Mouse (Mus musculus) midbrain, embryonic 13.5 days (tissue): ENCODE results near the gene Nrip1. TPM values are rescaled to one million over a fixed set of nuclear protein-coding genes. Genes with fewer than 3 reads are reported as not detected.
A peak's percentile ranks its signal among the peaks of the same experiment; 100 is the strongest.
"Not testable (repeated sequence)": the region's sequence is repeated elsewhere in the genome, so short reads cannot be mapped to it uniquely, and the experiment has no call there.

Source experiments
- ATAC-seq: fragments of 200-750 bp; cut with Nextera tagmentation; 2 replicates; pipeline ENCODE4 v1.8.0; 2017; ENCODE audit warnings: mild to moderate bottlenecking, moderate TSS enrichment, moderate library complexity
- H3K27ac ChIP-seq: fragments of 300-500 bp; sonication (generic); 2 replicates; pipeline ENCODE4 v1.5.1; 2015; ENCODE audit warnings: inconsistent platforms, mild to moderate bottlenecking, moderate library complexity
- H3K27me3 ChIP-seq: fragments of 300-500 bp; sonication (generic); 2 replicates; pipeline ENCODE4 v1.6.1; 2015; ENCODE audit warnings: mild to moderate bottlenecking, inconsistent platforms
- H3K36me3 ChIP-seq: fragments of 300-500 bp; sonication (generic); 2 replicates; pipeline ENCODE4 v1.6.1; 2015; ENCODE audit warnings: mild to moderate bottlenecking, inconsistent platforms
- H3K4me1 ChIP-seq: fragments of 300-500 bp; sonication (generic); replicated peaks from 2 replicates; pipeline ENCODE4 v1.6.1; 2015; ENCODE audit warnings: inconsistent platforms
- H3K4me2 ChIP-seq: fragments of 300-500 bp; sonication (generic); replicated peaks from 2 replicates; pipeline ENCODE4 v1.6.1; 2015; ENCODE audit warnings: moderate library complexity, mild to moderate bottlenecking, inconsistent platforms
- H3K4me3 ChIP-seq: fragments of 300-500 bp; sonication (generic); replicated peaks from 2 replicates; pipeline ENCODE4 v1.5.1; 2015; ENCODE audit warnings: mild to moderate bottlenecking, inconsistent platforms
- H3K9ac ChIP-seq: fragments of 300-500 bp; sonication (generic); replicated peaks from 2 replicates; pipeline ENCODE4 v1.6.1; 2015; ENCODE audit warnings: mild to moderate bottlenecking, inconsistent platforms
- H3K9me3 ChIP-seq: fragments of 300-500 bp; sonication (generic); 2 replicates; pipeline ENCODE4 v1.6.1; 2016; ENCODE audit warnings: mild to moderate bottlenecking, inconsistent platforms
- WGBS: fragments of 180-500 bp; shearing (Covaris S2); methylation state at CpG from one replicate; pipeline ENCODE4 v1.1.7; 2015; 5-methylcytosine and 5-hydroxymethylcytosine counted together
- polyA plus RNA-seq: library from polyadenylated mRNA; unstranded; fragments of >200 nt; fragmentation: Nextera tagmentation; extraction: Ambion mirVana; gene quantifications from 2 replicates; pipeline ENCODE4 v1.2.1, GENCODE M21; 2015

Nrip1 gene
- polyA plus RNA-seq, 1 experiment from 2014 or later: 30.1 TPM

- Histone ChIP-seq H3K9ac (no peak overlapping the region), H3K4me3 (no peak overlapping the region), H3K4me1 (no peaks in the 10 kb centered on the region), H3K9me3 (no peaks in the 10 kb centered on the region), H3K36me3 (no peaks in the 10 kb centered on the region), H3K27me3 (no peaks in the 10 kb centered on the region), H3K27ac (no peak overlapping the region), H3K4me2 (no peak overlapping the region)
- no peak for ATAC-seq
- 55% methylated on average over 7 of the region's 7 CpGs for WGBS
Measured at GRCm38 (mm10) chr16:76406897-76407296, 33.3 kb upstream of the Nrip1 start.

- Histone ChIP-seq H3K27me3 (no peaks in the 10 kb centered on the region), H3K4me3 (no peak overlapping the region), H3K27ac (no peak overlapping the region), H3K4me1 (no peaks in the 10 kb centered on the region), H3K4me2 (no peak overlapping the region), H3K36me3 (no peaks in the 10 kb centered on the region), H3K9me3 (no peaks in the 10 kb centered on the region), H3K9ac (no peak overlapping the region)
- no peak for ATAC-seq
- 92% methylated on average over 7 of the region's 7 CpGs for WGBS
Measured at GRCm38 (mm10) chr16:76406319-76406718, 32.7 kb upstream of the Nrip1 start.

- WGBS: 91% methylated on average over 24 of the region's 24 CpGs
- H3K36me3 ChIP-seq, H3K27ac ChIP-seq, H3K4me3 ChIP-seq, H3K9me3 ChIP-seq, H3K27me3 ChIP-seq, H3K9ac ChIP-seq, H3K4me2 ChIP-seq, ATAC-seq, H3K4me1 ChIP-seq: not testable (repeated sequence)
Measured at GRCm38 (mm10) chr16:76403305-76403704, 29.7 kb upstream of the Nrip1 start.

- H3K4me1 ChIP-seq: 0 out of 2 replicates have a peak, but pooled peaks cover 2% of the 10 kb centered on the region
- H3K27me3 ChIP-seq: no peaks in the 10 kb centered on the region
- no peak overlapping the region for H3K4me3 ChIP-seq
- no peak for ATAC-seq
- H3K9ac ChIP-seq: no peak overlapping the region
- H3K4me2 ChIP-seq: no peak overlapping the region
- WGBS: 74% methylated on average over 1 of the region's 1 CpGs
- no peaks in the 10 kb centered on the region for H3K9me3 ChIP-seq
- no peak overlapping the region for H3K27ac ChIP-seq
- H3K36me3 ChIP-seq: no peaks in the 10 kb centered on the region
Measured at GRCm38 (mm10) chr16:76396512-76396911, 22.9 kb upstream of the Nrip1 start.

- ATAC-seq: no peak
- 65% methylated on average over 3 of the region's 3 CpGs for WGBS
Measured at GRCm38 (mm10) chr16:76393267-76393666, 19.6 kb upstream of the Nrip1 start.

GRCm38 (mm10) chr16:76386496-76386895, 12.9 kb upstream of the Nrip1 start:
- 14% methylated on average over 5 of the region's 5 CpGs for WGBS

More at GRCm38 (mm10) chr16:76393267-76393666, 19.6 kb upstream of the Nrip1 start:
- Histone ChIP-seq H3K36me3 (no peaks in the 10 kb centered on the region), H3K27ac (no peak overlapping the region), H3K27me3 (no peaks in the 10 kb centered on the region), H3K4me3 (no peak overlapping the region), H3K4me2 (no peak overlapping the region), H3K4me1 (0 out of 2 replicates have a peak, but pooled peaks cover 2% of the 10 kb centered on the region), H3K9ac (no peak overlapping the region), H3K9me3 (no peaks in the 10 kb centered on the region)

GRCm38 (mm10) chr16:76386071-76386470, 12.4 kb upstream of the Nrip1 start:
- H3K9me3 ChIP-seq: no peaks in the 10 kb centered on the region
- H3K27ac ChIP-seq: no peak overlapping the region; the same call in 1 of the 2 replicates
- H3K4me2 ChIP-seq: no peak overlapping the region
- no peaks in the 10 kb centered on the region for H3K36me3 ChIP-seq
- WGBS: 34% methylated on average over 4 of the region's 4 CpGs
- 0 out of 2 replicates have a peak, but pooled peaks have one; percentile 45 for ATAC-seq
- no peak overlapping the region for H3K4me3 ChIP-seq
- H3K27me3 ChIP-seq: no peaks in the 10 kb centered on the region
- H3K9ac ChIP-seq: no peak overlapping the region
- no peaks in the 10 kb centered on the region for H3K4me1 ChIP-seq

More at GRCm38 (mm10) chr16:76386496-76386895, 12.9 kb upstream of the Nrip1 start:
- no peak overlapping the region for H3K9ac ChIP-seq
- H3K27me3 ChIP-seq: no peaks in the 10 kb centered on the region
- ATAC-seq: peak; percentile 84
- no peaks in the 10 kb centered on the region for H3K4me1 ChIP-seq
- H3K36me3 ChIP-seq: no peaks in the 10 kb centered on the region
- no peak overlapping the region for H3K4me3 ChIP-seq
- no peaks in the 10 kb centered on the region for H3K9me3 ChIP-seq
- H3K27ac ChIP-seq: no peak overlapping the region; the same call in 1 of the 2 replicates
- no peak overlapping the region for H3K4me2 ChIP-seq

GRCm38 (mm10) chr16:76377211-76377610, 3.6 kb upstream of the Nrip1 start:
- Histone ChIP-seq H3K27me3 (no peaks in the 10 kb centered on the region), H3K27ac (no peak overlapping the region), H3K9me3 (no peaks in the 10 kb centered on the region), H3K4me3 (no peak overlapping the region), H3K36me3 (no peaks in the 10 kb centered on the region), H3K4me2 (no peak overlapping the region), H3K4me1 (0 out of 2 replicates have a peak, but pooled peaks cover 5% of the 10 kb centered on the region), H3K9ac (no peak overlapping the region)
- 91% methylated on average over 3 of the region's 3 CpGs for WGBS
- no peak for ATAC-seq

- no peak overlapping the region for H3K4me2 ChIP-seq
Measured at GRCm38 (mm10) chr16:76376661-76377060, 3.0 kb upstream of the Nrip1 start.

GRCm38 (mm10) chr16:76372941-76373561, 576 bp downstream of the Nrip1 start:
- H3K9me3 ChIP-seq: no peaks in the 10 kb centered on the region
- H3K27me3 ChIP-seq: no peaks in the 10 kb centered on the region
- H3K4me3 ChIP-seq: peak overlapping the region; percentile 86
- ATAC-seq: peak; percentile 95
- peak overlapping the region; percentile 61 for H3K4me2 ChIP-seq
- H3K4me1 ChIP-seq: peaks cover 30% of the 10 kb centered on the region
- under 1% methylated on average over 56 of the region's 70 CpGs for WGBS
- peak overlapping the region; percentile 94 for H3K9ac ChIP-seq
- no peaks in the 10 kb centered on the region for H3K36me3 ChIP-seq
- H3K27ac ChIP-seq: peak overlapping the region; percentile 97

More at GRCm38 (mm10) chr16:76376661-76377060, 3.0 kb upstream of the Nrip1 start:
- 93% methylated on average over 8 of the region's 8 CpGs for WGBS
- Histone ChIP-seq H3K9ac (no peak overlapping the region), H3K27me3 (no peaks in the 10 kb centered on the region), H3K4me1 (peaks cover 9% of the 10 kb centered on the region), H3K27ac (no peak overlapping the region), H3K9me3 (no peaks in the 10 kb centered on the region), H3K4me3 (no peak overlapping the region), H3K36me3 (no peaks in the 10 kb centered on the region)
- ATAC-seq: no peak

- H3K4me2 ChIP-seq: peak overlapping the region; percentile 61
- H3K4me3 ChIP-seq: peak overlapping the region; percentile 86
- peak overlapping the region; percentile 94 for H3K9ac ChIP-seq
- no peaks in the 10 kb centered on the region for H3K36me3 ChIP-seq
- H3K4me1 ChIP-seq: peaks cover 30% of the 10 kb centered on the region
- under 1% methylated on average over 62 of the region's 102 CpGs for WGBS
- H3K27ac ChIP-seq: peak overlapping the region; percentile 97
- H3K27me3 ChIP-seq: no peaks in the 10 kb centered on the region
- peak; percentile 76 for ATAC-seq
- H3K9me3 ChIP-seq: no peaks in the 10 kb centered on the region
Measured at GRCm38 (mm10) chr16:76372045-76372940, 1.3 kb downstream of the Nrip1 start.

- Histone ChIP-seq H3K27ac (no peak overlapping the region), H3K9ac (peak overlapping the region; percentile 94)
Measured at GRCm38 (mm10) chr16:76371614-76371917, 2.1 kb downstream of the Nrip1 start.

More at GRCm38 (mm10) chr16:76371614-76371917, 2.1 kb downstream of the Nrip1 start:
- Histone ChIP-seq H3K4me1 (peaks cover 30% of the 10 kb centered on the region), H3K9me3 (no peaks in the 10 kb centered on the region), H3K4me3 (peak overlapping the region; percentile 86), H3K27me3 (no peaks in the 10 kb centered on the region), H3K36me3 (0 out of 2 replicates have a peak, but pooled peaks cover 4% of the 10 kb centered on the region), H3K4me2 (peak overlapping the region; percentile 61)
- WGBS: 4% methylated on average over 7 of the region's 7 CpGs
- ATAC-seq: no peak
